Mouse (Mus musculus) kidney, adult 2 months (tissue): Measurements from ENCODE around the gene Wwc2.

ENCODE experiments used
- CTCF ChIP-seq: fragments of 200-500 bp; conservative IDR thresholded peaks from 2 replicates; pipeline ENCODE4 v1.5.1; 2011; ENCODE audit warnings: low read depth, mild to moderate bottlenecking, control low read depth, low read length, moderate library complexity, mixed read lengths; ENCODE audit not compliant: insufficient read depth, insufficient read length
- POLR2A ChIP-seq: fragments of 200-500 bp; IDR thresholded peaks from one replicate; pipeline ENCODE4 v1.6.1; 2011; ENCODE audit warnings: low read depth, low read length, control low read depth

DNA sequence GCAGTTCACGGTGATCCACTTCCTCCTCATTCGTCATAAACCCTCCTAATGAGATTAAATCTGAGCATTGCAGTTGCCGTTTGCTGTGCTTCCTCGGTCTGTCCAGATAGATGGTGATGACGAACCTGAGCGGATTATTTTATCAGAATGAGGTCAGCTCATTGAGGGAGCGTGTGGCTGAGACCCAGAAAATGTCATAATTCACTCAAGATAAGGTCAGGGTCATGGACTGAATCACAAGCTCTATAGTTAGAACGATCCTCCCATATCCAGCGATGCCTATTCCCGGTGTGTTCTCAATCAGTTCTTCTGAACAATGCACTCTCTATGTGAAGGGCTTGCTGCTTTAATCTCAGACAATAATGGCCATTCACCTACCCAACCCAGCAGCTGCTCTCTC is 203.0 kb downstream of the Wwc2 start:
- TF ChIP-seq CTCF (no peak), POLR2A (no peak)
